Mouse (Mus musculus): ENCODE results near the gene Smok3a. TPM values are rescaled to one million over a fixed set of nuclear protein-coding genes. Genes with fewer than 3 reads are reported as not detected.

Gene Smok3a
- polyA plus RNA-seq (2017; shearing (Covaris generic)): 0.34 TPM

GRCm38 (mm10) chr5:138020961-138021479 is at the start of gene Smok3a, which contains the start of gene Smok3b:
Gene Smok3a, plus strand, starts transcription at chr5:138021261.
Gene Smok3b, plus strand, starts transcription at chr5:138021429.

GRCm38 (mm10) chr5:137981300-137981699 is 39.8 kb upstream of the Smok3a start, which contains the start of gene Azgp1:
Gene Azgp1, plus strand, starts transcription at chr5:137981520.

DNA sequence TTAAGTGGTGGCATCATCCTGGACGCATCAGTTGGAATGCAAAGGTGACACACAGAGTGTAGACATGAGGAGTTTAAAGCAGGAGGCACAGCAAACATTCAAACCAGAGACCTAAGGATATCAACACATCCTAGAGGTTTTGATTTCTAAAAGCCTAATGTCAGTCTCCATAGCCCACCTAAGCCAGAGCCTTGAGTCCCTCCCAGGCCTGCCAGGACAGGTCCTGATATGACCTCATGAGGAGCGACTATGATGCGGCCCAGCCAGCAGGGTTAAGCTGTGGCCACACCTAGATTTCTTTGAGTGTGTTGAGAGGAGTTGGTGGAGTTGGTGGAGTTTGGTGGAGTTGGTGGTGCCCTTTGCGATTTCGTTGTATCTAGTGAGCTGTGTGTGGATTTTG is 31.8 kb downstream of the Smok3a start, which contains the start of gene Smok3c:
TSS of gene Smok3c (plus strand) at position 301 of the 400 bp plus-strand sequence.

Other genes with a start within 250 kb of the Smok3a start
- gene Ppp1r35, start 242.4 kb upstream of the Smok3a start, polyA plus RNA-seq (2017; shearing (Covaris generic)): 51.7 TPM
- 69.2 TPM for gene Mepce, start 233.6 kb upstream of the Smok3a start, polyA plus RNA-seq (2017; shearing (Covaris generic))
- gene Zcwpw1, start 233.5 kb upstream of the Smok3a start, polyA plus RNA-seq (2017; shearing (Covaris generic)): 11.0 TPM
- gene Pilra, start 185.0 kb upstream of the Smok3a start, polyA plus RNA-seq (2017; shearing (Covaris generic)): 0.32 TPM
- not detected for gene Pilrb1, start 163.2 kb upstream of the Smok3a start, polyA plus RNA-seq (2017; shearing (Covaris generic))
- gene Pilrb2, start 149.4 kb upstream of the Smok3a start, polyA plus RNA-seq (2017; shearing (Covaris generic)): 0.31 TPM
- gene Cyp3a13, start 99.6 kb upstream of the Smok3a start, polyA plus RNA-seq (2017; shearing (Covaris generic)): 0.25 TPM
- 0.09 TPM for gene Gjc3, start 58.2 kb upstream of the Smok3a start, polyA plus RNA-seq (2017; shearing (Covaris generic))
- not detected for gene Azgp1, start 39.7 kb upstream of the Smok3a start, polyA plus RNA-seq (2017; shearing (Covaris generic))
- gene Smok3b, start 168 bp downstream of the Smok3a start, polyA plus RNA-seq (2017; shearing (Covaris generic)): not detected
- gene Smok3c, start 31.9 kb downstream of the Smok3a start, polyA plus RNA-seq (2017; shearing (Covaris generic)): not detected
- 14.8 TPM for gene Zkscan1, start 63.8 kb downstream of the Smok3a start, polyA plus RNA-seq (2017; shearing (Covaris generic))
- 25.6 TPM for gene Zscan21, start 95.6 kb downstream of the Smok3a start, polyA plus RNA-seq (2017; shearing (Covaris generic))
- 6.5 TPM for gene Zfp113, start 134.5 kb downstream of the Smok3a start, polyA plus RNA-seq (2017; shearing (Covaris generic))
- 120 TPM for gene Cops6, start 139.8 kb downstream of the Smok3a start, polyA plus RNA-seq (2017; shearing (Covaris generic))
- 7.1 TPM for gene Ap4m1, start 150.7 kb downstream of the Smok3a start, polyA plus RNA-seq (2017; shearing (Covaris generic))
- gene Mcm7, start 151.2 kb downstream of the Smok3a start, polyA plus RNA-seq (2017; shearing (Covaris generic)): 54.5 TPM
- gene Taf6, start 166.2 kb downstream of the Smok3a start, polyA plus RNA-seq (2017; shearing (Covaris generic)): 30.8 TPM
- 13.4 TPM for gene Cnpy4, start 166.2 kb downstream of the Smok3a start, polyA plus RNA-seq (2017; shearing (Covaris generic))
- gene Mblac1, start 173.1 kb downstream of the Smok3a start, polyA plus RNA-seq (2017; shearing (Covaris generic)): not detected
- gene Nxpe5, start 204.6 kb downstream of the Smok3a start, polyA plus RNA-seq (2017; shearing (Covaris generic)): not detected
- 32.6 TPM for gene Lamtor4, start 234.2 kb downstream of the Smok3a start, polyA plus RNA-seq (2017; shearing (Covaris generic))
- gene BC037034, start 242.8 kb downstream of the Smok3a start, polyA plus RNA-seq (2017; shearing (Covaris generic)): 20.1 TPM